Mouse (Mus musculus): ENCODE measurements around the gene Hoxa9. TPM values are rescaled to one million over a fixed set of nuclear protein-coding genes. Genes with fewer than 3 reads are reported as not detected.

Hoxa9 gene
- polyA plus RNA-seq, 1 experiment: 17.7 TPM

- H3ac ChIP-seq (ENCODE audit: control insufficient read depth, insufficient read length): no peak overlapping the region
- H3K4me2 ChIP-seq (ENCODE audit: low read depth): peak overlapping the region; percentile 79
- H3K36me3 ChIP-seq (ENCODE audit: control insufficient read depth, insufficient read depth): no peaks in the 10 kb centered on the region
- no peaks in the 10 kb centered on the region for H3K27me3 ChIP-seq (ENCODE audit: control insufficient read depth, insufficient read depth, insufficient read length)
- peaks cover 78% of the 10 kb centered on the region for H3K79me2 ChIP-seq (ENCODE audit: control insufficient read depth, insufficient read depth)
- TF ChIP-seq E2F4 (IDR thresholded peaks at IDR 0.05; ENCODE audit: insufficient read depth): no peak
- no peak for TF ChIP-seq MYOG (IDR thresholded peaks at IDR 0.05; ENCODE audit: control insufficient read depth in 1 of 3, insufficient read depth in 1 of 3, insufficient read length in 2 of 3, low read depth in 2 of 3)
- no peak for TF ChIP-seq CEBPB (IDR thresholded peaks at IDR 0.05; ENCODE audit: insufficient read depth, poor library complexity, severe bottlenecking)
- TF ChIP-seq MYOD1 (IDR thresholded peaks at IDR 0.05; ENCODE audit: control insufficient read depth in 1 of 3, insufficient read length in 2 of 3, low read depth in 2 of 3): no peak
- no peak for TF ChIP-seq TCF3 (IDR thresholded peaks at IDR 0.05; ENCODE audit: insufficient read length, low read depth)
- no peak for TF ChIP-seq POLR2AphosphoS2 (IDR thresholded peaks at IDR 0.05; ENCODE audit: insufficient read length, low read depth)
- no peak for TF ChIP-seq TCF12 (IDR thresholded peaks at IDR 0.05; ENCODE audit: insufficient read depth, poor library complexity, severe bottlenecking)
- TF ChIP-seq USF1 (IDR thresholded peaks at IDR 0.05; ENCODE audit: low read depth): no peak
- no peak for TF ChIP-seq MAX (IDR thresholded peaks at IDR 0.05; ENCODE audit: low read depth)
- TF ChIP-seq POLR2A (IDR thresholded peaks at IDR 0.05; ENCODE audit: insufficient read length, low read depth): no peak
- no peak for TF ChIP-seq SRF (IDR thresholded peaks at IDR 0.05; ENCODE audit: control insufficient read depth, insufficient read length, low read depth)
- TF ChIP-seq REST (IDR thresholded peaks at IDR 0.05; ENCODE audit: insufficient read depth, insufficient read length): no peak
- peak overlapping the region; percentile 86 for H3K4me3 ChIP-seq
Observed at GRCm38 (mm10) chr6:52236806-52237205, 5.9 kb upstream of the Hoxa9 start.

GRCm38 (mm10) chr6:52235866-52236265 lies 5.0 kb upstream of the Hoxa9 start:
- Histone ChIP-seq H3K4me3 (no peak overlapping the region), H3K4me2 (ENCODE audit: low read depth) (peak overlapping the region; percentile 79)
- TF ChIP-seq MYOD1 (IDR thresholded peaks at IDR 0.05; ENCODE audit: control insufficient read depth in 1 of 3, insufficient read length in 2 of 3, low read depth in 2 of 3) (no peak), SRF (IDR thresholded peaks at IDR 0.05; ENCODE audit: control insufficient read depth, insufficient read length, low read depth) (no peak), POLR2AphosphoS2 (IDR thresholded peaks at IDR 0.05; ENCODE audit: insufficient read length, low read depth) (no peak), TCF12 (IDR thresholded peaks at IDR 0.05; ENCODE audit: insufficient read depth, poor library complexity, severe bottlenecking) (no peak), USF1 (IDR thresholded peaks at IDR 0.05; ENCODE audit: low read depth) (no peak), POLR2A (IDR thresholded peaks at IDR 0.05; ENCODE audit: insufficient read length, low read depth) (no peak), E2F4 (IDR thresholded peaks at IDR 0.05; ENCODE audit: insufficient read depth) (no peak), TCF3 (IDR thresholded peaks at IDR 0.05; ENCODE audit: insufficient read length, low read depth) (no peak), MAX (IDR thresholded peaks at IDR 0.05; ENCODE audit: low read depth) (no peak), REST (IDR thresholded peaks at IDR 0.05; ENCODE audit: insufficient read depth, insufficient read length) (no peak)

GRCm38 (mm10) chr6:52235267-52235666 lies 4.4 kb upstream of the Hoxa9 start:
- peak overlapping the region; percentile 99 for H3K4me2 ChIP-seq (ENCODE audit: low read depth)
- no peak for TF ChIP-seq SRF (IDR thresholded peaks at IDR 0.05; ENCODE audit: control insufficient read depth, insufficient read length, low read depth)
- TF ChIP-seq REST (IDR thresholded peaks at IDR 0.05; ENCODE audit: insufficient read depth, insufficient read length): no peak
- no peak for TF ChIP-seq MYOD1 (IDR thresholded peaks at IDR 0.05; ENCODE audit: control insufficient read depth in 1 of 3, insufficient read length in 2 of 3, low read depth in 2 of 3)
- TF ChIP-seq MAX (IDR thresholded peaks at IDR 0.05; ENCODE audit: low read depth): no peak
- TF ChIP-seq USF1 (IDR thresholded peaks at IDR 0.05; ENCODE audit: low read depth): no peak
- no peak for TF ChIP-seq CEBPB (IDR thresholded peaks at IDR 0.05; ENCODE audit: insufficient read depth, poor library complexity, severe bottlenecking)
- TF ChIP-seq E2F4 (IDR thresholded peaks at IDR 0.05; ENCODE audit: insufficient read depth): no peak
- no peak for TF ChIP-seq POLR2AphosphoS2 (IDR thresholded peaks at IDR 0.05; ENCODE audit: insufficient read length, low read depth)
- no peak for TF ChIP-seq POLR2A (IDR thresholded peaks at IDR 0.05; ENCODE audit: insufficient read length, low read depth)
- no peak overlapping the region for H3ac ChIP-seq (ENCODE audit: control insufficient read depth, insufficient read length)
- peaks cover 91% of the 10 kb centered on the region for H3K79me2 ChIP-seq (ENCODE audit: control insufficient read depth, insufficient read depth)
- peak overlapping the region; percentile 89 for H3K4me3 ChIP-seq
- no peaks in the 10 kb centered on the region for H3K36me3 ChIP-seq (ENCODE audit: control insufficient read depth, insufficient read depth)
- no peaks in the 10 kb centered on the region for H3K27me3 ChIP-seq (ENCODE audit: control insufficient read depth, insufficient read depth, insufficient read length)

More at GRCm38 (mm10) chr6:52235866-52236265, 5.0 kb upstream of the Hoxa9 start:
- H3K79me2 ChIP-seq (ENCODE audit: control insufficient read depth, insufficient read depth): peaks cover 87% of the 10 kb centered on the region
- H3ac ChIP-seq (ENCODE audit: control insufficient read depth, insufficient read length): no peak overlapping the region
- H3K36me3 ChIP-seq (ENCODE audit: control insufficient read depth, insufficient read depth): no peaks in the 10 kb centered on the region
- no peaks in the 10 kb centered on the region for H3K27me3 ChIP-seq (ENCODE audit: control insufficient read depth, insufficient read depth, insufficient read length)

- peaks cover 91% of the 10 kb centered on the region for H3K79me2 ChIP-seq (ENCODE audit: control insufficient read depth, insufficient read depth)
- peak overlapping the region; percentile 99 for H3K4me2 ChIP-seq (ENCODE audit: low read depth)
- TF ChIP-seq POLR2AphosphoS2 (IDR thresholded peaks at IDR 0.05; ENCODE audit: insufficient read length, low read depth) (peak; percentile 40), TCF3 (IDR thresholded peaks at IDR 0.05; ENCODE audit: insufficient read length, low read depth) (no peak)
- H3K27me3 ChIP-seq (ENCODE audit: control insufficient read depth, insufficient read depth, insufficient read length): no peaks in the 10 kb centered on the region
- H3K4me3 ChIP-seq: peak overlapping the region; percentile 89
- H3ac ChIP-seq (ENCODE audit: control insufficient read depth, insufficient read length): peak overlapping the region; percentile 73
- no peaks in the 10 kb centered on the region for H3K36me3 ChIP-seq (ENCODE audit: control insufficient read depth, insufficient read depth)
Observed at GRCm38 (mm10) chr6:52234428-52235140, 3.7 kb upstream of the Hoxa9 start.
